Mouse (Mus musculus) MEL (cell line): Measurements from ENCODE around the gene Fxr2. TPM values are rescaled to one million over a fixed set of nuclear protein-coding genes. Genes with fewer than 3 reads are reported as not detected.

Experiments used
- DNase-seq: peaks from one replicate; pipeline ENCODE4 v3.0.0; 2011; ENCODE audit warnings: low read depth, low spot score
- H3K27ac ChIP-seq: 2 replicates; pipeline ENCODE4 v1.5.1; 2012; ENCODE audit warnings: low read depth, mild to moderate bottlenecking, control low read depth, low read length, moderate library complexity; ENCODE audit not compliant: control insufficient read depth
- H3K27me3 ChIP-seq, 2 experiments: fragments of 150-350 bp in 1 of 2; sonication (generic) in 1 of 2; 2 replicates each; pipeline ENCODE4 v1.6.1; 2012; ENCODE audit warnings: low read length in 2 of 2, mild to moderate bottlenecking in 2 of 2, improper control_type of control experiment in 1 of 2, moderate library complexity in 1 of 2; ENCODE audit not compliant: insufficient read depth in 2 of 2, control insufficient read depth in 1 of 2
- H3K36me3 ChIP-seq, 2 experiments: 2 replicates each; pipeline ENCODE4 v1.6.1; 2012 to 2014; ENCODE audit warnings: low read length in 2 of 2, improper control_type of control experiment in 1 of 2, inconsistent platforms in 1 of 2, mild to moderate bottlenecking in 1 of 2; ENCODE audit not compliant: insufficient read depth in 2 of 2, control insufficient read depth in 1 of 2
- H3K4me1 ChIP-seq, 2 experiments: fragments of 150-350 bp in 1 of 2; sonication (generic) in 1 of 2; 2 replicates each; pipeline ENCODE4 v1.6.1; 2012; ENCODE audit warnings: low read length in 2 of 2, improper control_type of control experiment in 1 of 2, mild to moderate bottlenecking in 1 of 2; ENCODE audit not compliant: insufficient read depth in 2 of 2, control insufficient read depth in 1 of 2
- H3K4me3 ChIP-seq, 2 experiments: fragments of 150-350 bp in 1 of 2; sonication (generic) in 1 of 2; 2 replicates each; pipeline ENCODE4 v1.5.1; 2012; ENCODE audit warnings: low read depth in 2 of 2, low read length in 2 of 2, mild to moderate bottlenecking in 2 of 2, moderate library complexity in 2 of 2, control low read depth in 1 of 2, improper control_type of control experiment in 1 of 2; ENCODE audit not compliant: control insufficient read depth in 1 of 2, insufficient read depth in 1 of 2
- H3K79me2 ChIP-seq: 2 replicates; pipeline ENCODE4 v1.6.1; 2012; ENCODE audit warnings: mild to moderate bottlenecking, low read length, moderate library complexity; ENCODE audit not compliant: control insufficient read depth, poor library complexity, insufficient read depth
- H3K9ac ChIP-seq: 2 replicates; pipeline ENCODE4 v1.6.1; 2012; ENCODE audit warnings: low read depth, mild to moderate bottlenecking, control low read depth, low read length, moderate library complexity; ENCODE audit not compliant: control insufficient read depth, poor library complexity, severe bottlenecking
- H3K9me3 ChIP-seq: fragments of 150-350 bp; sonication (generic); replicated peaks from 2 replicates; pipeline ENCODE4 v1.6.1; 2012; ENCODE audit warnings: mild to moderate bottlenecking, low read length, improper control_type of control experiment, moderate library complexity; ENCODE audit not compliant: insufficient read depth
- BHLHE40 ChIP-seq: IDR thresholded peaks from 2 replicates; pipeline ENCODE4 v1.6.1; 2012; ENCODE audit warnings: low read depth, mild to moderate bottlenecking, inconsistent platforms, low read length, improper control_type of control experiment, borderline replicate concordance
- CTCF ChIP-seq, 3 experiments: IDR thresholded peaks in 2 of 3; conservative IDR thresholded peaks in 1 of 3; 2 replicates each; pipeline ENCODE4 v1.5.1; 2011 to 2012; ENCODE audit warnings: low read length in 3 of 3, low read depth in 2 of 3, mild to moderate bottlenecking in 2 of 3, improper control_type of control experiment in 1 of 3, inconsistent platforms in 1 of 3, mixed read lengths in 1 of 3, moderate library complexity in 1 of 3; ENCODE audit not compliant: control insufficient read depth in 1 of 3, insufficient read depth in 1 of 3, poor library complexity in 1 of 3, severe bottlenecking in 1 of 3
- E2F4 ChIP-seq: IDR thresholded peaks from 2 replicates; pipeline ENCODE4 v1.6.1; 2011; ENCODE audit warnings: low read depth, low read length, improper control_type of control experiment, borderline replicate concordance
- ELF1 ChIP-seq: IDR thresholded peaks from 2 replicates; pipeline ENCODE4 v1.6.1; 2014; ENCODE audit warnings: low read depth, mild to moderate bottlenecking, inconsistent platforms, low read length, improper control_type of control experiment, moderate library complexity
- EP300 ChIP-seq, 2 experiments: IDR thresholded peaks; 2 replicates each; pipeline ENCODE4 v1.6.1; 2011; ENCODE audit warnings: improper control_type of control experiment in 2 of 2, low read length in 2 of 2, low read depth in 1 of 2, mild to moderate bottlenecking in 1 of 2
- GABPA ChIP-seq: IDR thresholded peaks from 2 replicates; pipeline ENCODE4 v1.6.1; 2012; ENCODE audit warnings: low read depth, mild to moderate bottlenecking, inconsistent platforms, low read length, improper control_type of control experiment, moderate library complexity
- GATA1 ChIP-seq: IDR thresholded peaks from 2 replicates; pipeline ENCODE4 v1.6.1; 2011; ENCODE audit warnings: low read depth, low read length, improper control_type of control experiment
- HCFC1 ChIP-seq: IDR thresholded peaks from 2 replicates; pipeline ENCODE4 v1.6.1; 2012; ENCODE audit warnings: low read depth, mild to moderate bottlenecking, inconsistent platforms, low read length, improper control_type of control experiment, moderate library complexity
- JUND ChIP-seq: IDR thresholded peaks from 2 replicates; pipeline ENCODE4 v1.6.1; 2011; ENCODE audit warnings: low read depth, mild to moderate bottlenecking, improper control_type of control experiment, low read length
- KAT2A ChIP-seq: conservative IDR thresholded peaks from 2 replicates; pipeline ENCODE4 v1.6.1; 2012; ENCODE audit warnings: low read depth, low read length, improper control_type of control experiment, inconsistent platforms
- MAFK ChIP-seq: IDR thresholded peaks from 2 replicates; pipeline ENCODE4 v1.6.1; 2011; ENCODE audit warnings: low read depth, mild to moderate bottlenecking, low read length, improper control_type of control experiment, borderline replicate concordance
- MAZ ChIP-seq: IDR thresholded peaks from 2 replicates; pipeline ENCODE4 v1.6.1; 2012; ENCODE audit warnings: low read depth, mild to moderate bottlenecking, inconsistent platforms, low read length, improper control_type of control experiment
- MEF2A ChIP-seq: IDR thresholded peaks from 2 replicates; pipeline ENCODE4 v1.6.1; 2014; ENCODE audit warnings: low read depth, mild to moderate bottlenecking, inconsistent platforms, low read length, improper control_type of control experiment; ENCODE audit not compliant: poor library complexity, insufficient replicate concordance, severe bottlenecking; ENCODE audit errors: extremely low read depth
- MXI1 ChIP-seq: IDR thresholded peaks from 2 replicates; pipeline ENCODE4 v1.6.1; 2011; ENCODE audit warnings: mild to moderate bottlenecking, low read depth, low read length, improper control_type of control experiment
- MYC ChIP-seq: IDR thresholded peaks from 2 replicates; pipeline ENCODE4 v1.6.1; 2011; ENCODE audit warnings: low read depth, mild to moderate bottlenecking, low read length, improper control_type of control experiment, moderate library complexity
- POLR2A ChIP-seq, 2 experiments: IDR thresholded peaks; 2 replicates each; pipeline ENCODE4 v1.6.1; 2011 to 2012; ENCODE audit warnings: low read length in 2 of 2, mild to moderate bottlenecking in 2 of 2, control low read depth in 1 of 2, improper control_type of control experiment in 1 of 2, low read depth in 1 of 2, moderate library complexity in 1 of 2; ENCODE audit not compliant: control insufficient read depth in 1 of 2, insufficient read depth in 1 of 2, poor library complexity in 1 of 2
- POLR2AphosphoS2 ChIP-seq: IDR thresholded peaks from 2 replicates; pipeline ENCODE4 v1.6.1; 2011; ENCODE audit warnings: low read length, improper control_type of control experiment
- POLR2AphosphoS5 ChIP-seq: IDR thresholded peaks from 2 replicates; pipeline ENCODE4 v1.6.1; 2012; ENCODE audit warnings: low read depth, borderline replicate concordance, mild to moderate bottlenecking, inconsistent platforms, low read length, moderate library complexity, mixed read lengths
- RAD21 ChIP-seq: IDR thresholded peaks from 2 replicates; pipeline ENCODE4 v1.6.1; 2011; ENCODE audit warnings: mild to moderate bottlenecking, low read depth, low read length, improper control_type of control experiment
- RCOR1 ChIP-seq: IDR thresholded peaks from 2 replicates; pipeline ENCODE4 v1.6.1; 2012; ENCODE audit warnings: low read depth, mild to moderate bottlenecking, inconsistent platforms, low read length, improper control_type of control experiment
- SIN3A ChIP-seq: IDR thresholded peaks from 2 replicates; pipeline ENCODE4 v1.6.1; 2012; ENCODE audit warnings: low read length, improper control_type of control experiment, inconsistent platforms
- SMC3 ChIP-seq: IDR thresholded peaks from 2 replicates; pipeline ENCODE4 v1.6.1; 2011; ENCODE audit warnings: low read depth, low read length, improper control_type of control experiment
- TAL1 ChIP-seq: IDR thresholded peaks from 2 replicates; pipeline ENCODE4 v1.6.1; 2012; ENCODE audit warnings: mild to moderate bottlenecking, inconsistent platforms, low read length, moderate library complexity, mixed read lengths
- USF2 ChIP-seq, 2 experiments: IDR thresholded peaks; 2 replicates each; pipeline ENCODE4 v1.6.1; 2011 to 2012; ENCODE audit warnings: improper control_type of control experiment in 2 of 2, low read length in 2 of 2, borderline replicate concordance in 1 of 2, inconsistent platforms in 1 of 2, low read depth in 1 of 2, mild to moderate bottlenecking in 1 of 2; ENCODE audit not compliant: insufficient read depth in 1 of 2
- ZC3H11A ChIP-seq: IDR thresholded peaks from 2 replicates; pipeline ENCODE4 v1.6.1; 2012; ENCODE audit warnings: low read depth, mild to moderate bottlenecking, inconsistent platforms, low read length, improper control_type of control experiment
- ZNF384 ChIP-seq: IDR thresholded peaks from 2 replicates; pipeline ENCODE4 v1.6.1; 2012; ENCODE audit warnings: low read depth, mild to moderate bottlenecking, inconsistent platforms, low read length, improper control_type of control experiment
- polyA plus RNA-seq, 2 experiments: library from polyadenylated mRNA; stranded (reverse) in 1 of 2; unstranded in 1 of 2; fragments of >175 nt in 1 of 2; fragments of >200 nt in 1 of 2; gene quantifications; 2 replicates each; pipeline versions ENCODE4 v1.2.1 to v1.2.4; 2012; ENCODE audit warnings: low replicate concordance in 2 of 2, low read depth in 1 of 2; ENCODE audit not compliant: insufficient read length in 2 of 2, insufficient read depth in 1 of 2, missing spikeins in 1 of 2
- total RNA-seq: library from RNA; depleted of rRNA; stranded (reverse); fragments of 300-350 nt; gene quantifications from 2 replicates; pipeline ENCODE4 v1.2.3, GENCODE M21; 2012

Fxr2 gene
- total and polyA plus RNA-seq, 3 experiments = 95.1 to 97.6 TPM; not detected in 1

DNA sequence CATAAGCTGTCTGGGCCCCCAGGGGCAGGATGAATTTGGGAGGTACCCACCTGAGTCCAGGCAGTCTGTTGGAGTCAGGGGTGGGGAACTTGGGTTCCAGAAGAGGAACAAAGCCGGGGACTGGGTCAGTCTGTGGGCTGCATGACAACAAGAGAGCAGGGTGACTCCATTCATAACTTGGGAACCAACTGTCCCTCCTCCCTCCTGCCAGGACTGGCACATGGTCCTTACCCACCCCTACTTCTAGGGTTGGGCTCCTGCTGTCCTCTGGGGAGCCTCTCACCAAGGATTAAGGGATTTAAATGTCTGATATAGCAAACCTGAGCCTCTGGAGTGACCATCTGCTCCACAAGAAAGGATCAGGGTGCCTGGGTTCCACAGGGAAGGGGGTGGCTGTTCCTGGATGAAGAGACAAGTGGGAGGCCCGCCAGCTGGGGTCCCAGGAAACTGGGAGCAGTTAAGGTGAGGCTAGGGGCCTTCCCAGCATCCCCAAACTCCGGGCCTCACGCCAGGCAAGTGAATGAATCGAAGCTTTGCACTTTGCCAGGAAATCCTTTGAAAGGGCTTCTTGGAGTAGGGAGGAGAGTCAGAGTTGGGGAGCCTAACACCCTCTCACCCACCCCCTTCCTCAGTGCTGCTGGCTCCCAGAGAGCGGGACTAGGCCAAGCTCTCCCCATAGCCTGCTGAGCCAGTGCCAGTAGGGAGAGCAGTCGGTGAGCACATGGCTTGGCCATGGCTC lies 40.7 kb upstream of the Fxr2 start:
- Histone ChIP-seq H3K36me3 (peaks cover 19 to 50% of the 10 kb centered on the region in 2 experiments), H3K4me1 (peaks cover 17 to 40% of the 10 kb centered on the region in 2 experiments), H3K9ac (peak overlapping the region; percentile 23; the same call in 1 of the 2 replicates), H3K4me3 (no peak overlapping the region), H3K27me3 (no peaks in the 10 kb centered on the region), H3K27ac (peak overlapping the region; percentile 53), H3K9me3 (no peaks in the 10 kb centered on the region), H3K79me2 (no peaks in the 10 kb centered on the region)
- TF ChIP-seq RCOR1 (no peak), SIN3A (no peak), CTCF (IDR thresholded peaks at IDR 0.05 in 2 of 3, conservative IDR thresholded peaks at IDR 0.05 in 1 of 3; ENCODE audit: control insufficient read depth in 1 of 3, insufficient read depth in 1 of 3, low read depth in 2 of 3, low read length in 3 of 3, poor library complexity in 1 of 3, severe bottlenecking in 1 of 3) (no peak), MXI1 (peak; percentile 33; the same call in 1 of the 2 replicates), POLR2AphosphoS2 (0 out of 2 replicates have a peak, but pooled peaks have one; percentile 53), ZNF384 (no peak), GATA1 (no peak), E2F4 (no peak), MYC (no peak), POLR2A (IDR thresholded peaks at IDR 0.05; ENCODE audit: control insufficient read depth in 1 of 2, insufficient read depth in 1 of 2, low read depth in 1 of 2, low read length in 2 of 2, poor library complexity in 1 of 2) (peak in 1 of 2 experiments; percentile 22; a peak in 1 of 4 replicates), RAD21 (no peak)
- DNase-seq = no peak

DNA sequence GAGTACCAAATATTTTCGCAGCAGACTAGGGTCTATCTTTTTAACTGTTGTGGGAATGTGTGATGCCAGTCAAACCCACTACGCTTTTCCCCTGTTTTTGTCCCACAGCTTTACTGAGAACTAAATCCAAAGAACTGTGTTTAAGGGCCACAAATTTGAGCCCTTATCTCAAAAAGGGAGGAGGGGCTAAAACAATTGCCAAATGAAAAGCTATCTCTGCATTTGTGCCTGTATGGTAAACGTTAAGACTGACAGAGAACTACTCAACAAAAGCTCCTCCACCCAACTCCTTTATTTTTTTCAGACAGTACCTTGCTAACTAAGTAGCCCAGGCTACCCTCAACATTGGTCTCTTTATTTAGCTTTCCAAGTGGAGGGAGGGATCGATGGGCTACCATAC lies 40.0 kb upstream of the Fxr2 start:
- H3K9ac ChIP-seq = no peak overlapping the region
- H3K4me1 ChIP-seq = peaks cover 17 to 40% of the 10 kb centered on the region in 2 experiments
- peak; percentile 78 for DNase-seq
- TF ChIP-seq POLR2AphosphoS2 (no peak), CTCF (IDR thresholded peaks at IDR 0.05 in 2 of 3, conservative IDR thresholded peaks at IDR 0.05 in 1 of 3; ENCODE audit: control insufficient read depth in 1 of 3, insufficient read depth in 1 of 3, low read depth in 2 of 3, low read length in 3 of 3, poor library complexity in 1 of 3, severe bottlenecking in 1 of 3) (no peak), POLR2AphosphoS5 (no peak), KAT2A (no peak), EP300 (IDR thresholded peaks at IDR 0.05; ENCODE audit: low read depth in 1 of 2, low read length in 2 of 2) (peak; percentile 42 to 64; a peak in 3 of 4 replicates), ZNF384 (peak; percentile 65), TAL1 (no peak), HCFC1 (0 out of 2 replicates have a peak, but pooled peaks have one; percentile 37), MXI1 (peak; percentile 26; the same call in 1 of the 2 replicates), SIN3A (peak; percentile 44; the same call in 1 of the 2 replicates), JUND (no peak), POLR2A (IDR thresholded peaks at IDR 0.05; ENCODE audit: control insufficient read depth in 1 of 2, insufficient read depth in 1 of 2, low read depth in 1 of 2, low read length in 2 of 2, poor library complexity in 1 of 2) (0 out of 4 replicates have a peak, but pooled peaks of 1 of the 2 experiments have one; percentile 19), MYC (0 out of 2 replicates have a peak, but pooled peaks have one; percentile 12), ZC3H11A (no peak), USF2 (IDR thresholded peaks at IDR 0.05; ENCODE audit: borderline replicate concordance in 1 of 2, insufficient read depth in 1 of 2, low read depth in 1 of 2, low read length in 2 of 2) (no peak), RCOR1 (no peak), GATA1 (peak; percentile 82), SMC3 (no peak), BHLHE40 (0 out of 2 replicates have a peak, but pooled peaks have one; percentile 14), GABPA (no peak), MAFK (no peak), MAZ (no peak; the same call in 1 of the 2 replicates), MEF2A (no peak), ELF1 (no peak)
- peaks cover 14 to 50% of the 10 kb centered on the region in 2 experiments for H3K36me3 ChIP-seq
- H3K4me3 ChIP-seq = no peak overlapping the region
- H3K27ac ChIP-seq = peak overlapping the region; percentile 53
- H3K27me3 ChIP-seq = no peaks in the 10 kb centered on the region
- H3K79me2 ChIP-seq = no peaks in the 10 kb centered on the region
- H3K9me3 ChIP-seq = no peaks in the 10 kb centered on the region
